8 mouse cellular contexts compared by ENCODE assay signal in genomic region chr6:108661412-108661811, GRCm38 (mm10). TPM values are rescaled to one million over a fixed set of nuclear protein-coding genes. Genes with fewer than 3 reads are reported as not detected.
DNase-seq lines count a peak whose midpoint lies in the region; ATAC-seq lines count a peak whose summit lies in the region.

No protein-coding gene starts in this region.

- intact Hi-C loops in left cerebral cortex, postnatal 10 days (cut with DNase I), result loop anchor here (2.0 kb wide), 2 partner anchors 47 to 235 kb away; no protein-coding TSS in a partner anchor

- DNase-seq in T-cell, adult 2 months (ENCODE audit: low spot score), result peak; percentile 82
- DNase-seq in gastrocnemius, postnatal 10 days, result peak; percentile 99
- peak; percentile 87 to 94 for DNase-seq in left cerebral cortex, postnatal 10 days (ENCODE audit: extremely low spot score in 1 of 2, low spot score in 2 of 2)
- DNase-seq in right cerebral cortex, postnatal 14 days, result peak; percentile 96
- DNase-seq in urinary bladder, postnatal 25 days (ENCODE audit: low spot score), result peak; percentile 92

- peak; percentile 41 for ATAC-seq in common myeloid progenitor, adult 5-6 weeks (replicated peaks; ENCODE audit: low read depth, poor library complexity, severe bottlenecking)
- peak; percentile 36 for ATAC-seq in inflammation-experienced regulatory T-cells, adult 6 months
- peak; percentile 42 for ATAC-seq in megakaryocyte progenitor cell, adult 5-6 weeks (replicated peaks; ENCODE audit: poor library complexity)

RNA-seq across cellular contexts. Expression of gene Bhlhe40, which starts 1.0 kb away (rescaled TPM):
- 4.3 and 4.6 TPM in 2 replicates for total RNA-seq in common myeloid progenitor, adult 5-6 weeks (2017)
- total RNA-seq in gastrocnemius, postnatal 10 days (2021), result 10 to 100 TPM; 60.4 to 64.9 TPM
- polyA plus RNA-seq in inflammation-experienced regulatory T-cells, adult 6 months (2017; shearing (Covaris generic)), result 100 to 1,000 TPM in 2 of 3 experiments, 10 to 100 TPM in 1; 98.8 to 258 (median 129) TPM
- 10 to 100 TPM; 38.5 to 40.6 TPM for total RNA-seq in left cerebral cortex, postnatal 10 days (2021)
- 3.4 and 3.5 TPM in 2 replicates for total RNA-seq in megakaryocyte progenitor cell, adult 5-6 weeks (2015)
- 2.9 and 4.1 TPM in 2 replicates for total RNA-seq in megakaryocyte progenitor cell, adult 5-6 weeks (2017)

Comparison
In these comparisons a context has a peak if more than half of its experiments do, and no peak if none do; other contexts are left out.
1. Peak in every context shown above with its lines: DNase-seq and ATAC-seq.